Mouse (Mus musculus) CH12.LX (cell line): Measurements from ENCODE around the gene Cdkn2aipnl.

ENCODE experiments used
- CTCF ChIP-seq, 2 experiments: IDR thresholded peaks in 1 of 2; conservative IDR thresholded peaks in 1 of 2; 2 replicates each; pipeline ENCODE4 v1.5.1; 2011 to 2012; ENCODE audit warnings: low read depth in 2 of 2, low read length in 2 of 2, improper control_type of control experiment in 1 of 2, inconsistent platforms in 1 of 2, mild to moderate bottlenecking in 1 of 2, moderate library complexity in 1 of 2
- ELF1 ChIP-seq: IDR thresholded peaks from 2 replicates; pipeline ENCODE4 v1.6.1; 2014; ENCODE audit warnings: low read depth, mild to moderate bottlenecking, inconsistent platforms, low read length, improper control_type of control experiment
- JUND ChIP-seq: conservative IDR thresholded peaks from 2 replicates; pipeline ENCODE4 v1.6.1; 2011; ENCODE audit warnings: low read depth, low read length, improper control_type of control experiment
- MYC ChIP-seq: IDR thresholded peaks from 2 replicates; pipeline ENCODE4 v1.6.1; 2011; ENCODE audit warnings: low read depth, mild to moderate bottlenecking, improper control_type of control experiment, low read length
- NRF1 ChIP-seq: IDR thresholded peaks from 2 replicates; pipeline ENCODE4 v1.6.1; 2014; ENCODE audit warnings: low read depth, mild to moderate bottlenecking, inconsistent platforms, low read length, improper control_type of control experiment, moderate library complexity
- USF1 ChIP-seq: IDR thresholded peaks from 2 replicates; pipeline ENCODE4 v1.6.1; 2014; ENCODE audit warnings: low read depth, mild to moderate bottlenecking, inconsistent platforms, low read length, improper control_type of control experiment
- USF2 ChIP-seq: conservative IDR thresholded peaks from 2 replicates; pipeline ENCODE4 v1.6.1; 2011; ENCODE audit warnings: low read depth, low read length, improper control_type of control experiment
- ZC3H11A ChIP-seq: IDR thresholded peaks from 2 replicates; pipeline ENCODE4 v1.6.1; 2012; ENCODE audit warnings: low read depth, mild to moderate bottlenecking, inconsistent platforms, low read length, improper control_type of control experiment

DNA sequence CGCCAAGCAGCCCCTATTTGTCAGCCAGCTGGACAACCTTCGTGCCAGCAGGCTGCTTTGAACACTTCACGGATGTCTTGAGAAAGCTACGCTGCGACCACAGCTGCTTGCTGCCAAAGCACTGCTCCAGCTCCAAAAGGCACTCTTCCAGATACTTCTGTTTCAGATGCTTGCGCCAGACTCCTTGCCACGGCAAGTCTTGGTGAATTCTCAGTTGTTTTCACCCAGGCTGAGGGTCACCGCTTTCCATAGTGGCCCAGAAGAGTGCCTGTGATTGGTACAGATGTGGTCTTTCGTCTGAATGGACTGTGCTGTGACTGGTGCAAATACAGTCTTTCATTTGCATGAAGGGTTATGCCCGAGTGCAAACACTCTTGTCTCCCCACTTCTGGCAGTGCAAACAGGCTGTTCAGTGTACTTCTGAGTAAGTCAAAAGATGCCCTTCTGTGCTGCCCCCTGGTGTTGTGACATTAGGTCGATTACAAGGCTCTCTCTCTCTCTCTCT lies 6.4 kb upstream of the Cdkn2aipnl start:
- TF ChIP-seq JUND (no peak), CTCF (conservative IDR thresholded peaks at IDR 0.05 in 1 of 2, IDR thresholded peaks at IDR 0.05 in 1 of 2; ENCODE audit: low read depth in 2 of 2, low read length in 2 of 2) (peak in 1 of 2 experiments; percentile 56; a peak in 2 of 4 replicates), MYC (no peak), USF2 (no peak), ELF1 (no peak), NRF1 (no peak), USF1 (no peak), ZC3H11A (no peak)
